Mouse (Mus musculus) effector memory CD4-positive, alpha-beta T cell, adult 7 months (primary cell): ENCODE measurements around the gene Phf5a. TPM values are rescaled to one million over a fixed set of nuclear protein-coding genes. Genes with fewer than 3 reads are reported as not detected.

Experiments
- polyA plus RNA-seq: library from polyadenylated mRNA; unstranded; fragments of 100-300 nt; shearing (Covaris generic); gene quantifications from one replicate; pipeline ENCODE4 v1.2.1, GENCODE M21; 2017

Phf5a gene
- 63.5 TPM for polyA plus RNA-seq

DNA sequence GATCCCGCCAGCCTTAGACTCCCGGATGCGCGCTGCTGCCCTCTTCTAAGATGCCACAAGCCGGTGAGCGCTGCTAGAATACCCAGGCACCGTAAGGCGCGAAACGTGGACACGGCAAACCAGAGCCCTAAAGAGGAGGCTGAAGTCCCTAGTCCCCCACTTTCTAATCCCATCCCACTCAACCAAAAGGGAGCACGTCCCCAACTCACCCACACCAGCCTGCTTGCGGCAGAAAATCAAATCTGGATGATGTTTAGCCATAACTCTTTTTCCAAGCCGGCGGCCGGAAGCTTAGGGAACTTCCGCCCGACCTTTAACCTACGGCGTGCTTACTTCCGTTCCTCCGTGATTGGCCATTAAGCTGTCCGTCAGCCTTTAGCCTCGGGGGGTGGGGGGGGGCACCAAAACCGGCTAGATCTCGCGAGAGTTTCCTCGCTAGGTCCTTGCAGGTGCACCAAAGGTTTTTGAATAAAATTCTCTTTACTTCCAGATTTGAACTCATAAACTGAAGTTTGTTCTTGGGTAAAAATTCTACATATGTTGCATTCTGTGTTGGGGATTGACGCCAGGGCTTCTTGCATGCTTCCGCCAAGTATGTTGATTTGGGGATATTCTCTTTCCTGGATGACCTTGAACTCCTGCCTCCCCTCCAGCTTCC lies at the start of gene Phf5a:
TSS of gene Phf5a (minus strand) at position 308 of the 658 bp plus-strand sequence.

DNA sequence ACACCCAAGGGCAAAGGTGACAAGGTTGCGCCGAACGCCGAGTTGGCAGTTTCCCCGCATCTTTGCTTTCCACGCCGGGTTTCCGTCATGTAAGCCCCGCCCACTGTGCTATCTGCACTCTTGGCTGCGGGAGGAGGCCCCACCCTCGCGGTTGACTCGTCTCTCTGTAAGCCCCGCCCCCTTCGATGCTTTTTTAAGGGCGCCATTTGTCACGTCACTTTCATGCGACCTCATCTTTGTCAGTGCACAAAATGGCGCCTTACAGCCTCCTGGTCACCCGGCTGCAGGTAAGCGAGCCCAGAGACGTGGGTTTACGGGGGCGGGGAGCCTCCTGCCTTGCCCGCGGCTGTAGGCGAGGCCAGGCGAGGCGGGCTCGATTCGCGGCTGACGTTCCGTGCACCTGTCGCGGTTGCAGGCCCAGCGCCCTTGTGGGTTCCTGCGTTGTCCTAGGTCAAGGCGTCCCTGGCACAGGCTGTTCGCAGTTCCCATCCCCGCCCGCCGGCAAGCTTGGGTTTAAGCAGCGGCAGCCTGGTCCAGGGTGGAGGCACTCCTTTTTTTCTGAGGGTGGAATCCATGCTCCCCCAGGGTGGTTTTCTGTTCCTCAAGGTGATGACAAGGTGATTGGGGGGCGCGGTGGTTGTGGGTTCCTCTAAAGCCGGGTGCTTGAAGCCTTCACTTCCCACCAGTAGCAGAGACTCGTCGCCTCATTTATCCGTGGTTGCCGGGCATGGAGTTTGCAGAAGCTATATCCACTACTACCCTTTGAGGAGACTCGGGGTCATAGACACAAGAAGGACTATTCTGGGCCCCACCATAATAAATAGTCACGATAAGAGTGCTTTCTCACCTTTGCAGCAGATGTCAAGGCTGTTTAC lies 788 bp upstream of the Phf5a start, which contains the start of gene Aco2:
TSS of gene Aco2 (plus strand) at position 48 of the 875 bp plus-strand sequence.

DNA sequence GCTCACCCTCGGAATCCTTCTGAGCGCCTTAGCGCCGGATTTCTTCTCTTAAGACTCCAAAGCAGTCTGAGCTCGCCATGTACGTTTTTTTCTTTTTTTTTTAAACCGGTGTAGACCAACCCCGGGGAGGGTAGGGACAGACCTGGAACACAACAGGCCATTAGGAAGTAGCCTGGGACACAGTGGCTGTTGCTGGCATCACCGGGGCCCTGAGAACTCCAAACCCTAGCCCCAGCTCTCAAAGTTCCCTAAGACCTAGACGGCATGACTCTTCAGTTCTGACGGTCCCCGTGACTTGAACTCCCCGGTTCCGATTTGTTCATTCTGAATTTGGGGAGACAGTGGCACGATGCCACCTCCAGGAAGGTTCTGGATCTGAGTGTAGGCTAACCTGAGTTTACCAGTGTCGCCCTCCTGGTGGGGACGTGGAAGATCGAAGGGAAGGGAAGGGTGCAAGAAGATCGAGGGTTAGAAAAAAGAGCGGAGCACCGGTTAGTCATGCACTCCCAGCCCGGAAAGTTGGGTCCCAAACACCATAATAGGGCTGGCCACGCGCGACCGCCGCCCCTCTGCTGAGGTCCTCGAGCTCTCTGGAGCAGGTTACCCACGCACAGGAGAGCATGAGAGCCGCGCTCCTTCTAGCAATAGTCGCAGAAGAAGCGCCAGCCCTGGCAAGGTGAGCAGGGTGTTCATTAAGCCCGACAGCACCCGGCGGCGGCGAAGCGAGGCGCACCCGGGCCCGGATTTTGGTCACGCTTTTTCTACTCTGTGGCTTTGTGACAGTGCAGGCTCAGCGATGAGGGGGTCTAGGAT lies 13.0 kb downstream of the Phf5a start, which contains the start of gene Tob2:
TSS of gene Tob2 (minus strand) at position 280 of the 813 bp plus-strand sequence.

Other genes starting within 250 kb of the Phf5a start
- 25.9 TPM for gene L3mbtl2, start 208.0 kb downstream of the Phf5a start, polyA plus RNA-seq
- 0.32 TPM for gene Chadl, start 174.6 kb downstream of the Phf5a start, polyA plus RNA-seq
- gene Zc3h7b, start 126.9 kb downstream of the Phf5a start, polyA plus RNA-seq = 3.7 TPM
- gene Rangap1, start 126.4 kb downstream of the Phf5a start, polyA plus RNA-seq = 68.9 TPM
- gene Tef, start 69.5 kb downstream of the Phf5a start, polyA plus RNA-seq = 31.5 TPM
- 345 TPM for gene Tob2, start 13.1 kb downstream of the Phf5a start, polyA plus RNA-seq
- 114 TPM for gene Aco2, start 398 bp upstream of the Phf5a start, polyA plus RNA-seq
- gene Polr3h, start 54.3 kb upstream of the Phf5a start, polyA plus RNA-seq = 33.6 TPM
- gene Csdc2, start 64.8 kb upstream of the Phf5a start, polyA plus RNA-seq = 0.16 TPM
- gene Pmm1, start 89.0 kb upstream of the Phf5a start, polyA plus RNA-seq = 13.0 TPM
- gene 1700029P11Rik, start 108.6 kb upstream of the Phf5a start, polyA plus RNA-seq = not detected
- gene Xrcc6, start 115.9 kb upstream of the Phf5a start, polyA plus RNA-seq = 34.0 TPM
- gene Desi1, start 162.0 kb upstream of the Phf5a start, polyA plus RNA-seq = 27.2 TPM
- gene Snu13, start 175.7 kb upstream of the Phf5a start, polyA plus RNA-seq = 193 TPM
- not detected for gene 4930407I10Rik, start 187.2 kb upstream of the Phf5a start, polyA plus RNA-seq
- gene Mei1, start 198.1 kb upstream of the Phf5a start, polyA plus RNA-seq = 0.13 TPM